Comparison of ENCODE assay signal across 8 mouse cellular contexts in the genomic region with DNA sequence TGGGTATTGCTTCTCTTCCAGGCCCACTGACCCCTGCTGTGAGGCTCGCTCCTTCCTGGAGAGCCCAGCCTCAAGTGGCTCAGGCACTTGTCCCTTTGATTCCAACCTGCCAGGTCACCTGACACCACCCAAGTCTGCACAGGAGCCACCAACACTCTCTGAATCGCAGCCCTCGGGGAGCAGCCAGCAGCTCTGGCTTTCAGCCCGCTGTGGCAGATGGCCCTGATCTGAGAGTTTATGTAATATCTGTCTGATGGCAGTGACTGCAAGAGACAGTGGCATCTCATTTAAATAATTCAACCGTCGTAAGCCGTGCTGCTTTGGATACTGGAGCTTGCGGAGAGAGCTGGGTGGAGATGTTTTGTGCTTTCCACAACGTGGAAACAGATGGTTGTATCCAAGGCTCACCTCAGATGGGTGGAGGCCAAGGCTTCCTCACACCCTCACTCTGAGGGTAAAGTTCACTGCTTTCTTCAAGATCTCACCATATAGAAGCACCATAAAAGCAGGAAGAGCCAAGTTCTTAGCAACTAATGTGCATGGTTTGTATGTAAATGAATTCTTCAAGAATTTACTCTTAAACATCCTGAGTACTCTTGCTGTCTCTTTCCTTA. TPM values are rescaled to one million over a fixed set of nuclear protein-coding genes. Genes with fewer than 3 reads are reported as not detected.
DNase-seq lines count a peak whose midpoint lies in the region.

No protein-coding gene starts in this region.

- DNase-seq in heart, adult 11 months = peak; percentile 96
- no peak for DNase-seq in heart, adult 8-10 months (ENCODE audit: low spot score)
- peak; percentile 80 to 87 for DNase-seq in adrenal gland, postnatal 36 days
- peak; percentile 52 to 59 for DNase-seq in frontal cortex, postnatal 25 days (ENCODE audit: low spot score in 2 of 2)
- DNase-seq in layer of hippocampus, adult 11-12 months (ENCODE audit: low spot score) = peak; percentile 91
- peak; percentile 36 for DNase-seq in lung, postnatal 25 days (ENCODE audit: low spot score)
- no peak for DNase-seq in urinary bladder, postnatal 14 days (ENCODE audit: low spot score)
- no peak for DNase-seq in urinary bladder, adult 2 months (ENCODE audit: low spot score)

RNA-seq across cellular contexts. Expression of a gene that starts 24.9 kb away (rescaled TPM):
- total RNA-seq in heart, adult 8-10 months (2022) = 1 to 10 TPM in 2 of 4 experiments, under 1 TPM in 2; 0.87 to 1.8 (median 1.2) TPM
- total RNA-seq in adrenal gland, postnatal 36 days (2021) = 1 to 10 TPM; 1.2 to 1.8 TPM
- polyA plus RNA-seq in urinary bladder, adult 2 months (2012; rRNA removed) = 0.84 and 0.91 TPM in 2 replicates

Comparison
In these comparisons a context has a peak if more than half of its experiments do, and no peak if none do; other contexts are left out.
1. DNase-seq: peak in heart, adult 11 months (single experiment), adrenal gland, postnatal 36 days (2 of 2), frontal cortex, postnatal 25 days (2 of 2), layer of hippocampus, adult 11-12 months (single experiment) and lung, postnatal 25 days (single experiment); none in heart, adult 8-10 months (single experiment), urinary bladder, postnatal 14 days (single experiment) and urinary bladder, adult 2 months (single experiment).